Mouse (Mus musculus): ENCODE data around the gene Vmn1r173.
"Not testable (repeated sequence)": the region's sequence is repeated elsewhere in the genome, so short reads cannot be mapped to it uniquely, and the experiment has no call there.

The Vmn1r173 gene

DNA sequence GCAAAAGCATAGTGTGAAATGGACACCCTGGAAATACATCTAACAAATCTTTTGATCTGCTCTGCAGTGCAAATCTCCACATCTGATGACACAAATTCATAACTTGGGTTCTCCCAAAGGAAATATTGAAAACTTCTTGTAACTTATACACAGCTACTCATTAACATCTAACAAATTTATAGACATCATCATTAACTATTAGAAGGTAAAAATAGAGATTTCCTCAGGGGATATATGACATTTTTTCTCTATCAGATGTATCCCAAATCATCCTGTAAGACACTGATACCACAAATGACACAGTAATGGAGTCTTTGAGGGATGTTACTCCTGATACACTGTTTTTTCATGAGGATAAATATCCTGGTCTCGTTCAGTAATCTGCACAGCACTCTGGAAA, at the start of gene Vmn1r173:
Gene Vmn1r173 (plus strand): TSS at position 301 of the 400 bp plus-strand sequence.
- DNase-seq (ENCODE audit: low read depth, low spot score), result not testable (repeated sequence)

DNA sequence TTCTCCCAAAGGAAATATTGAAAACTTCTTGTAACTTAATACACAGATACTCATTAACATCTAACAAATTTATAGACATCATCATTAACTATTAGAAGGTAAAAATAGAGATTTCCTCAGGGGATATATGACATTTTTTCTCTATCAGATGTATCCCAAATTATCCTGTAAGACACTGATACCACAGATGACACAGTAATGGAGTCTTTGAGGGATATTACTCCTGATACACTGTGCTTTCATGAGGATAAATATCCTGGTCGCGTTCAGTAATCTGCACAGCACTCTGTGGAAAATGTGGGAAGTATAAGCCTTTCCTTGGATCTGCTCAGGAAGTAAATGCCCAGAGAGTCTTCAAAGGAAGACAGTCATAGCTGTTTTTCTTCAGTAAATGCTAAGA, 42.5 kb upstream of the Vmn1r173 start, which contains the start of gene Vmn1r172:
Gene Vmn1r172 (plus strand): TSS at position 301 of the 400 bp plus-strand sequence.
- DNase-seq (ENCODE audit: low read depth, low spot score), result no peak

- not testable (repeated sequence) for DNase-seq (ENCODE audit: low read depth, low spot score)
These were observed 51.5 kb downstream of the Vmn1r173 start, which contains the start of gene Vmn1r174 for GRCm38 (mm10) chr7:23751970-23752369. Vmn1r174 (plus strand) TSS chr7:23752270.

Measured in brain, adult 2 months (tissue).